8 mouse cellular contexts compared by ENCODE assay signal in genomic region chr2:29802075-29802826, GRCm38 (mm10). TPM values are rescaled to one million over a fixed set of nuclear protein-coding genes. Genes with fewer than 3 reads are reported as not detected.
DNase-seq lines count a peak whose midpoint lies in the region; ATAC-seq and TF ChIP-seq lines count a peak whose summit lies in the region.

Slc27a4 (plus strand) TSS chr2:29802634.

- WGBS in kidney, embryonic 15.5 days, result 5% methylated on average over 28 of the region's 28 CpGs

- H3K9me3 ChIP-seq in kidney, embryonic 15.5 days (replicated peaks), result no peaks in the 10 kb centered on the region

- peak within 1 kb of the TSS; percentile 90 for H3K9ac ChIP-seq in kidney, embryonic 15.5 days

- H3K36me3 ChIP-seq in kidney, embryonic 15.5 days, result peaks cover 29% of the 10 kb centered on the region

- peak; percentile 91 for DNase-seq in A20 (ENCODE audit: low read depth, low spot score)
- peak; percentile 93 to 94 for DNase-seq in heart, adult 9 months (ENCODE audit: low spot score in 2 of 2)
- peak; percentile 92 for DNase-seq in liver
- peak; percentile 94 to 98 for DNase-seq in spleen, postnatal 4 days (ENCODE audit: low spot score in 2 of 2)

- peak; percentile 98 for ATAC-seq in kidney, embryonic 15.5 days (replicated peaks; ENCODE audit: low FRiP score)
- peak; percentile 97 for ATAC-seq in monocyte, adult 5-6 weeks (replicated peaks; ENCODE audit: insufficient number of reproducible peaks, low FRiP score, low TSS enrichment, poor library complexity, severe bottlenecking)

- peak within 1 kb of the TSS; percentile 67 for H3K4me3 ChIP-seq in bone marrow macrophage, adult 2 months (ENCODE audit: insufficient read depth, low read length)
- H3K4me3 ChIP-seq in embryonic fibroblast, embryonic 13.5 days (ENCODE audit: insufficient read depth, low read length), result peak within 1 kb of the TSS; percentile 83
- H3K4me3 ChIP-seq in kidney, embryonic 15.5 days (replicated peaks), result peak within 1 kb of the TSS; percentile 92

- no peaks in the 10 kb centered on the region for H3K27me3 ChIP-seq in kidney, embryonic 15.5 days

- no peak for TF ChIP-seq POLR2A in bone marrow macrophage, adult 2 months (IDR thresholded peaks at IDR 0.05; ENCODE audit: borderline replicate concordance, low read depth, low read length)
- peak; percentile 96 for TF ChIP-seq POLR2A in embryonic fibroblast, embryonic 13.5 days (IDR thresholded peaks at IDR 0.05; ENCODE audit: low read depth, low read length)

- H3K27ac ChIP-seq in bone marrow macrophage, adult 2 months (ENCODE audit: insufficient read depth, low read depth, low read length), result no peak within 1 kb of the TSS
- H3K27ac ChIP-seq in embryonic fibroblast, embryonic 13.5 days (ENCODE audit: insufficient read depth, low read length), result no peak within 1 kb of the TSS
- H3K27ac ChIP-seq in kidney, embryonic 15.5 days, result peak within 1 kb of the TSS; percentile 80

- no peaks in the 10 kb centered on the region for H3K4me1 ChIP-seq in bone marrow macrophage, adult 2 months (ENCODE audit: control insufficient read depth, insufficient read depth, low read length)
- no peaks in the 10 kb centered on the region; the same call in 1 of the 2 replicates for H3K4me1 ChIP-seq in embryonic fibroblast, embryonic 13.5 days (ENCODE audit: control insufficient read depth, insufficient read depth, low read length)
- H3K4me1 ChIP-seq in kidney, embryonic 15.5 days, result peaks cover 13% of the 10 kb centered on the region

- H3K4me2 ChIP-seq in kidney, embryonic 15.5 days, result peak within 1 kb of the TSS; percentile 91

- no peak for TF ChIP-seq CTCF in bone marrow macrophage, adult 2 months (IDR thresholded peaks at IDR 0.05; ENCODE audit: low read depth, low read length)
- no peak for TF ChIP-seq CTCF in embryonic fibroblast, embryonic 13.5 days (IDR thresholded peaks at IDR 0.05; ENCODE audit: borderline replicate concordance, insufficient read depth, low read length)

RNA-seq across cellular contexts. Expression of gene Slc27a4, which starts in this region (rescaled TPM):
- polyA plus RNA-seq in bone marrow macrophage, adult 2 months (2012; ENCODE audit: insufficient read depth, insufficient read length, missing spikeins), result 14.0 and 15.3 TPM in 2 replicates
- 18.5 and 22.1 TPM in 2 replicates for polyA plus RNA-seq in embryonic fibroblast, embryonic 13.5 days (2011; ENCODE audit: insufficient read length, low read depth, missing spikeins)
- polyA plus RNA-seq in kidney, embryonic 15.5 days (2015; fragmentation: Nextera tagmentation; extraction: Ambion mirVana), result 15.6 and 16.4 TPM in 2 replicates
- total RNA-seq in monocyte, adult 5-6 weeks (2017), result 7.7 to 10.9 TPM (median 8.0 TPM) in 3 replicates
